Mouse (Mus musculus): ENCODE data around the gene Usp10.

- TF ChIP-seq POLR2A (IDR thresholded peaks at IDR 0.05; ENCODE audit: low read depth, low read length) (no peak), ETS1 (conservative IDR thresholded peaks at IDR 0.05; ENCODE audit: low read depth, low read length) (no peak), HCFC1 (IDR thresholded peaks at IDR 0.05; ENCODE audit: low read depth, low read length) (no peak), CHD2 (IDR thresholded peaks at IDR 0.05; ENCODE audit: low read length) (no peak), CTCF (conservative IDR thresholded peaks at IDR 0.05 in 1 of 2, IDR thresholded peaks at IDR 0.05 in 1 of 2; ENCODE audit: low read depth in 2 of 2, low read length in 2 of 2) (no peak)
Measured at GRCm38 (mm10) chr8:119914161-119914560, 4.0 kb downstream of the Usp10 start.

Data from CH12.LX (cell line).